Mouse (Mus musculus) heart, postnatal 10 days (tissue): ENCODE measurements at regions not wholly inside any gene's neighbourhood (a gene's known extent, or its start where the extent isn't known, plus 50 kb on each side); places are given as distances from the start of the nearest gene placed in this dataset.

ENCODE experiments used
- DNase-seq, 2 experiments: peaks; one replicate each; pipeline ENCODE4 v3.0.0; 2021
- intact Hi-C: fragments of 180-260 bp; cut with DNase I; formaldehyde crosslinking; loops from one replicate; pipeline ENCODE4 v1.15.1; 2025

DNA sequence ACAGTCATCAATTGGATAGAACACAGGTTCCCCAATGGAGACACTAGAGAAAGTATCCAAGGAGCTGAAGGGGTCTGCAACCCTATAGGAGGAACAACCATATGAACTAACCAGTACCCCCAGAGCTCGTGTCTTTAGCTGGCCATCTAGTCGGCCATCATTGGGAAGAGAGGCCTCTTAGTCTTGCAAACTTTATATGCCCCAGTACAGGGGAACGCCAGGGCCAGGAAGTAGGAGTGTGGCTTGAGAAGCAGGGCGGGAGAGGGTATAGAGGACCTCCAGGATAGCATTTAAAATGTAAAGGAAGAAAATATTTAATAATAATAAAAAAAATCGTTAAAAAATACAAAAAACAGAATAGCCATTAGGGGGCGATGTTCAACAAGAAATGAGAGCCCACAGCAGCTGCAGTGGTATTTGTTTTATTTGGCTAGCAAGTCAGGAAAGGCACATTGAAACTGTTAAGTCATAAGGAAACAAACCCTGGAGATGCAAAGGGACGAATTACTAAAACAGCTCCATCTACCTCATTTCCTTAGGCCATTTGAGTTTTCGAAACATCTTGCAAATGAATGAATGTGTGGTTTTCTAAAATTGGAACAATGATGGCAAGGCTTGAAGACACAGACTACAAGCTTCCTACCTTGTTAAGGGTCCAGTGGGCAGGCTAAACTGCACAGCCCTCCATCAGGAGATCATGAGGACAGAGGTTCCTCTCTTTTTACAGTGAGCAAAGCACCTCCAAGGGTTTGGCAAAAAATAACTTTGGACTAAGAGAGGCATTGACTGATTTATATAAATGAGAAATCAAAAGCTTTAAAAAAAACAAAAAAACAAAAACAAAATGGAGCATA lies 350.7 kb upstream of the Rasa1 start:
- peak; percentile 9 to 26 for DNase-seq
- intact Hi-C loops, result no loop called here

DNA sequence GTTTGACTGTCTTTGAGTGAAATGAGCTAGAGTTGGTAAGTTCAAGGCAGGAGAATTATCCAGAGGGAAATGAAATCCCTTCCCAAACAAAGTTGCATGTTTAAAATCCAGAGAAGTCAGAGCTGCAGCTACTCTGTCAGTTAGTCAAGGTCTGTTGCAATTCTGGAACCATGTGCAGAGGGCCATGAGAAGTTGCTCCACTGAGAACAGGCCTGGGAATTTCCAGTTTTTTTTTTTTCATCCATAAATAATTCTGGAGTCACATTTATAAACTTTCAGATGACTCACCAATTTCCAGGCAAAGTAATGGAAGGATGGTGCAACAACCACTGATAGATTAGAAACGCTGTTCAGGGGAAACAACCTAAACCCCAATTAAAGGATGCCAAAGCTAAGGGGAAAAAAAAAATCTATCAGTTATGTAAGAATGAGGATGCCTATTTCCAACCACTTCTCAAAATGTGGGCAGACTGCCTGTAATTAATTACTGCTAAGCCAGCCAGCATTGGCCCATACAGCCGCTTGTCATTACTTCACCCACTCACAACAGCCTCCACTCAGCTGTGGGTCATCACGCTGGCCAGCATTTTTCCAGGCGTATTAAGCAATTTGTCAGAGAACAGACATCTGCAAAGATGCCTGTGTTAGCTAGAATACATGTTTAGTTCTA lies 340.7 kb upstream of the Rasa1 start:
- DNase-seq, result peak; percentile 6 to 7
- intact Hi-C loops, result no loop called here
